Mouse (Mus musculus) G1E (cell line): ENCODE results near the gene Sycp3.

Source experiments
- CTCF ChIP-seq: IDR thresholded peaks from 2 replicates; pipeline ENCODE4 v1.5.1; 2012; ENCODE audit warnings: low read depth, low read length, inconsistent platforms, mixed read lengths
- GATA1 ChIP-seq: IDR thresholded peaks from 2 replicates; pipeline ENCODE4 v1.6.1; 2012; ENCODE audit warnings: borderline replicate concordance, low read length, inconsistent platforms, mixed read lengths
- GATA2 ChIP-seq: IDR thresholded peaks from 2 replicates; pipeline ENCODE4 v1.6.1; 2012; ENCODE audit warnings: low read depth, low read length, inconsistent platforms, borderline replicate concordance

DNA sequence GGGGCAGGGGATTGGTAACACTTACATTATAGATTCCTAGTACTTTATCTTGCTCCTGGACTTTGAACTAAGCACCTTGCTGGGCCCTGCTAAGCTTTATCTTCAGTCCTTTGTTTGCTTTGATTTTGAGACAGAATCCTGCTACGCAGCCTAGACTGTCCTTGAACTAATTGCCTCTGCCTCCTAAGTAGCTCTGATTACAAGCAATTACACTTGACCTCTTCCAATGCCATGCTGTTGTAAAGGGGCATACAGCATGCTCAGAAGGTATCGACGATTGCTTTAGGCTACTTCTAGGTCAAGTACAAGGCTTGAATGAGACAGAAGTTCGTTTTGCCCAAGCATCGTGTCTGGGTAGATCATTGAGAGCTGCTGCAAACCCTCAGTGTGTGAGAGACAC lies 45.9 kb downstream of the Sycp3 start:
- TF ChIP-seq CTCF (no peak), GATA1 (no peak), GATA2 (no peak)
